Mouse (Mus musculus): Measurements from ENCODE around the gene Ppef2. TPM values are rescaled to one million over a fixed set of nuclear protein-coding genes. Genes with fewer than 3 reads are reported as not detected.
A peak's percentile ranks its signal among the peaks of the same experiment; 100 is the strongest.

Gene Ppef2
- polyA plus RNA-seq, 1 experiment from 2014 or later = 0.69 TPM

- Histone ChIP-seq H3K27me3 (ENCODE audit: control insufficient read depth, insufficient read depth, low read length) (no peaks in the 10 kb centered on the region), H3K9me3 (ENCODE audit: control insufficient read depth, low read depth, low read length) (no peaks in the 10 kb centered on the region), H3K36me3 (ENCODE audit: control insufficient read depth, insufficient read depth, low read length) (no peaks in the 10 kb centered on the region), H3K4me3 (ENCODE audit: low read depth, low read length) (no peak overlapping the region), H3K9ac (replicated peaks; ENCODE audit: low read depth, low read length) (no peak overlapping the region), H3K4me1 (ENCODE audit: control insufficient read depth, insufficient read depth, low read length) (no peaks in the 10 kb centered on the region), H3K27ac (ENCODE audit: low read length) (no peak overlapping the region), H3K4me2 (replicated peaks; ENCODE audit: low read depth, low read length) (no peak overlapping the region)
- no peak for ATAC-seq (ENCODE audit: insufficient number of reproducible peaks, insufficient read depth, low FRiP score, low read depth)
- WGBS = 88% methylated on average over 4 of the region's 4 CpGs
Measured at GRCm38 (mm10) chr5:92212231-92212630, 43.8 kb downstream of the Ppef2 start.

DNA sequence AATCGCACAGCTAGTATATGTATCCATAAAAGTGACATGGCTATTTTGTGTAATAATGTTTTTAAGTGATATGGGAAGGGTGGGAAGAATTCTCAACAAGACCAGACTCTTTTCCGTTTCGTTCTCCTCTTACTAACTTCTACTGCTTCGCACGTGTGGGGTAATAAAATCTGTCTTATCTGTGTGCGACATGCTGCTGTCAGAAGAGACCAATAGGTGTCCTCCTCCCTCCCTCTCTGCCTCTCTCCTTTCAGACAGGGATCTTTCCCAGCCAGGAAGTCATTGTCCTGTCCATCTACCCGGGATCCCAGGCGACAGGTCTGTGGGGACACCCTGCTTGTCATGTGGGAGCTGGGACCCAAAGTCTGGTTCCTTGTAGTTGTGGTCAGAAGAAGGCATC, 45.9 kb downstream of the Ppef2 start:
- no peak overlapping the region for H3K4me3 ChIP-seq (ENCODE audit: low read depth, low read length)
- ATAC-seq (ENCODE audit: insufficient number of reproducible peaks, insufficient read depth, low FRiP score, low read depth) = no peak
- no peak overlapping the region for H3K4me2 ChIP-seq (replicated peaks; ENCODE audit: low read depth, low read length)
- 76% methylated on average over 8 of the region's 8 CpGs for WGBS
- H3K9ac ChIP-seq (replicated peaks; ENCODE audit: low read depth, low read length) = no peak overlapping the region
- H3K4me1 ChIP-seq (ENCODE audit: control insufficient read depth, insufficient read depth, low read length) = no peaks in the 10 kb centered on the region
- no peaks in the 10 kb centered on the region; the same call in 1 of the 2 replicates for H3K36me3 ChIP-seq (ENCODE audit: control insufficient read depth, insufficient read depth, low read length)
- no peaks in the 10 kb centered on the region for H3K27me3 ChIP-seq (ENCODE audit: control insufficient read depth, insufficient read depth, low read length)
- H3K27ac ChIP-seq (ENCODE audit: low read length) = no peak overlapping the region
- H3K9me3 ChIP-seq (ENCODE audit: control insufficient read depth, low read depth, low read length) = no peaks in the 10 kb centered on the region

DNA sequence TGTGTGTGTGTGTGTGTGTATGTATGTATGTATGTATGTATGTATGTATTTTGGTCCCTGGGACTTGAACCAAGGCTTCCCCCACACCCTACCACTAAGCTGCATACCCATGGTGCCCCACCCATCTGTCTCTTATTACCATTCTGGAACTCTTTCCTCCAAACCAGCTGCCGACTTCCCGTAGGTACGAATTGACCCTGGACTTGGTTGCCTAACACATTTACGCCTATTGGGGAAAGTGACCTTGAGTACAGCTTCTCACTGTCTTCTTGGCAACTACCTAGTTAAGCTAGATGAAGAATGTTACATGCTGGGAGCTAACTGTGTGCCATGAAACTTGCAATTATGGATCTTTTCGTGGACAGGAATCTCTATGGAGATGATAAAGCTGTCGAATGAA, 50.0 kb downstream of the Ppef2 start:
- no peak overlapping the region for H3K9ac ChIP-seq (replicated peaks; ENCODE audit: low read depth, low read length)
- no peak for ATAC-seq (ENCODE audit: insufficient number of reproducible peaks, insufficient read depth, low FRiP score, low read depth)
- no peak overlapping the region for H3K4me3 ChIP-seq (ENCODE audit: low read depth, low read length)
- H3K36me3 ChIP-seq (ENCODE audit: control insufficient read depth, insufficient read depth, low read length) = peaks cover 16% of the 10 kb centered on the region
- H3K4me1 ChIP-seq (ENCODE audit: control insufficient read depth, insufficient read depth, low read length) = no peaks in the 10 kb centered on the region
- no peak overlapping the region for H3K27ac ChIP-seq (ENCODE audit: low read length)
- H3K9me3 ChIP-seq (ENCODE audit: control insufficient read depth, low read depth, low read length) = no peaks in the 10 kb centered on the region
- no peak overlapping the region for H3K4me2 ChIP-seq (replicated peaks; ENCODE audit: low read depth, low read length)
- WGBS = 90% methylated on average over 6 of the region's 6 CpGs
- H3K27me3 ChIP-seq (ENCODE audit: control insufficient read depth, insufficient read depth, low read length) = no peaks in the 10 kb centered on the region

GRCm38 (mm10) chr5:92205706-92206105, 50.4 kb downstream of the Ppef2 start:
- H3K4me3 ChIP-seq (ENCODE audit: low read depth, low read length) = no peak overlapping the region
- ATAC-seq (ENCODE audit: insufficient number of reproducible peaks, insufficient read depth, low FRiP score, low read depth) = no peak
- peaks cover 20% of the 10 kb centered on the region for H3K36me3 ChIP-seq (ENCODE audit: control insufficient read depth, insufficient read depth, low read length)
- H3K27ac ChIP-seq (ENCODE audit: low read length) = no peak overlapping the region
- no peak overlapping the region for H3K4me2 ChIP-seq (replicated peaks; ENCODE audit: low read depth, low read length)
- no peaks in the 10 kb centered on the region for H3K9me3 ChIP-seq (ENCODE audit: control insufficient read depth, low read depth, low read length)
- WGBS = 84% methylated on average over 5 of the region's 5 CpGs
- no peak overlapping the region for H3K9ac ChIP-seq (replicated peaks; ENCODE audit: low read depth, low read length)
- H3K4me1 ChIP-seq (ENCODE audit: control insufficient read depth, insufficient read depth, low read length) = no peaks in the 10 kb centered on the region
- H3K27me3 ChIP-seq (ENCODE audit: control insufficient read depth, insufficient read depth, low read length) = no peaks in the 10 kb centered on the region

DNA sequence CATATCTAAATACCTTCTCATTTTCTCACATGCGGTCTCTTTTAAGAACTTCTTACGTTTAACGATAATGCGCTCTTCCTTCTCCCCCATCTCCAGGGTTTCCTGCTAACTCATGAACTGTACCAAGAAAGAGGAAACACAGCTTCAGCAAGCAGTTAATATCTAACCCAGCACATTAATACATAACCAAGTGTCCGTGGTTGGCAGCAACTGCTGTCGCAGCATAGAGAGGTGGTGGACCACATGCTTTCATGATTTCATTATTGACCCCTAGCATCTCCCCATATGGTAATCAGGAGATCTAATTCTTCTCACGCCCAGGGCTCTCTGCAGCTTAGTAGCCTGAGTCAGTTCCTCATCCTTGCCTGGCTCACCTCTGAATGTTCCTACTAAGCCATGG, 50.9 kb downstream of the Ppef2 start:
- 81% methylated on average over 7 of the region's 7 CpGs for WGBS
- no peaks in the 10 kb centered on the region for H3K9me3 ChIP-seq (ENCODE audit: control insufficient read depth, low read depth, low read length)
- H3K4me1 ChIP-seq (ENCODE audit: control insufficient read depth, insufficient read depth, low read length) = no peaks in the 10 kb centered on the region
- no peak overlapping the region for H3K27ac ChIP-seq (ENCODE audit: low read length)
- H3K4me3 ChIP-seq (ENCODE audit: low read depth, low read length) = no peak overlapping the region
- H3K36me3 ChIP-seq (ENCODE audit: control insufficient read depth, insufficient read depth, low read length) = peaks cover 24% of the 10 kb centered on the region
- no peak overlapping the region for H3K4me2 ChIP-seq (replicated peaks; ENCODE audit: low read depth, low read length)
- no peak overlapping the region for H3K9ac ChIP-seq (replicated peaks; ENCODE audit: low read depth, low read length)
- ATAC-seq (ENCODE audit: insufficient number of reproducible peaks, insufficient read depth, low FRiP score, low read depth) = no peak
- H3K27me3 ChIP-seq (ENCODE audit: control insufficient read depth, insufficient read depth, low read length) = no peaks in the 10 kb centered on the region

GRCm38 (mm10) chr5:92204162-92205036, 51.7 kb downstream of the Ppef2 start:
- Histone ChIP-seq H3K9me3 (ENCODE audit: control insufficient read depth, low read depth, low read length) (no peaks in the 10 kb centered on the region), H3K4me2 (replicated peaks; ENCODE audit: low read depth, low read length) (no peak overlapping the region), H3K27ac (ENCODE audit: low read length) (no peak overlapping the region), H3K27me3 (ENCODE audit: control insufficient read depth, insufficient read depth, low read length) (no peaks in the 10 kb centered on the region), H3K4me3 (ENCODE audit: low read depth, low read length) (no peak overlapping the region), H3K4me1 (ENCODE audit: control insufficient read depth, insufficient read depth, low read length) (no peaks in the 10 kb centered on the region), H3K36me3 (ENCODE audit: control insufficient read depth, insufficient read depth, low read length) (peaks cover 30% of the 10 kb centered on the region), H3K9ac (replicated peaks; ENCODE audit: low read depth, low read length) (no peak overlapping the region)
- 74% methylated on average over 6 of the region's 6 CpGs for WGBS
- 0 out of 2 replicates have a peak, but pooled peaks have one; percentile 33 for ATAC-seq (ENCODE audit: insufficient number of reproducible peaks, insufficient read depth, low FRiP score, low read depth)

- H3K4me1 ChIP-seq (ENCODE audit: control insufficient read depth, insufficient read depth, low read length) = no peaks in the 10 kb centered on the region
- H3K27ac ChIP-seq (ENCODE audit: low read length) = no peak overlapping the region
- no peaks in the 10 kb centered on the region for H3K27me3 ChIP-seq (ENCODE audit: control insufficient read depth, insufficient read depth, low read length)
- no peak overlapping the region for H3K9ac ChIP-seq (replicated peaks; ENCODE audit: low read depth, low read length)
- WGBS = 81% methylated on average over 8 of the region's 8 CpGs
- no peak for ATAC-seq (ENCODE audit: insufficient number of reproducible peaks, insufficient read depth, low FRiP score, low read depth)
- H3K9me3 ChIP-seq (ENCODE audit: control insufficient read depth, low read depth, low read length) = no peaks in the 10 kb centered on the region
- no peak overlapping the region for H3K4me2 ChIP-seq (replicated peaks; ENCODE audit: low read depth, low read length)
- H3K4me3 ChIP-seq (ENCODE audit: low read depth, low read length) = no peak overlapping the region
- H3K36me3 ChIP-seq (ENCODE audit: control insufficient read depth, insufficient read depth, low read length) = peaks cover 61% of the 10 kb centered on the region
Measured at GRCm38 (mm10) chr5:92198266-92198665, 57.8 kb downstream of the Ppef2 start.

GRCm38 (mm10) chr5:92196895-92197811, 58.9 kb downstream of the Ppef2 start:
- ATAC-seq (ENCODE audit: insufficient number of reproducible peaks, insufficient read depth, low FRiP score, low read depth) = no peak
- H3K4me1 ChIP-seq (ENCODE audit: control insufficient read depth, insufficient read depth, low read length) = no peaks in the 10 kb centered on the region
- 88% methylated on average over 15 of the region's 15 CpGs for WGBS
- H3K4me3 ChIP-seq (ENCODE audit: low read depth, low read length) = no peak overlapping the region
- H3K9ac ChIP-seq (replicated peaks; ENCODE audit: low read depth, low read length) = no peak overlapping the region
- H3K27me3 ChIP-seq (ENCODE audit: control insufficient read depth, insufficient read depth, low read length) = no peaks in the 10 kb centered on the region
- no peak overlapping the region for H3K4me2 ChIP-seq (replicated peaks; ENCODE audit: low read depth, low read length)
- H3K27ac ChIP-seq (ENCODE audit: low read length) = no peak overlapping the region
- H3K36me3 ChIP-seq (ENCODE audit: control insufficient read depth, insufficient read depth, low read length) = peaks cover 71% of the 10 kb centered on the region
- H3K9me3 ChIP-seq (ENCODE audit: control insufficient read depth, low read depth, low read length) = no peaks in the 10 kb centered on the region
